Mouse (Mus musculus) gonadal fat pad, adult 2 months (tissue): ENCODE measurements at regions not wholly inside any gene's neighbourhood (a gene's known extent, or its start where the extent isn't known, plus 50 kb on each side); places are given as distances from the start of the nearest gene placed in this dataset.

Experiments
- DNase-seq: peaks from one replicate; pipeline ENCODE4 v3.0.0-alpha.2; 2012; ENCODE audit warnings: low read depth

- DNase-seq: no peak
Observed at GRCm38 (mm10) chr3:51087076-51087475, 137.2 kb upstream of the Noct start.

- DNase-seq: no peak
Observed at GRCm38 (mm10) chr3:51089036-51089669, 135.1 kb upstream of the Noct start.

GRCm38 (mm10) chr3:51091478-51091877, 132.8 kb upstream of the Noct start:
- DNase-seq: no peak

GRCm38 (mm10) chr3:51092079-51093028, 131.9 kb upstream of the Noct start:
- no peak for DNase-seq

- no peak for DNase-seq
Observed at GRCm38 (mm10) chr3:51095847-51096447, 128.3 kb upstream of the Noct start.

GRCm38 (mm10) chr3:51096545-51096944, 127.7 kb upstream of the Noct start:
- DNase-seq: no peak

- no peak for DNase-seq
Observed at GRCm38 (mm10) chr3:51097362-51097761, 126.9 kb upstream of the Noct start.

- no peak for DNase-seq
Observed at GRCm38 (mm10) chr3:51099966-51100365, 124.3 kb upstream of the Noct start.

GRCm38 (mm10) chr3:51108639-51109202, 115.5 kb upstream of the Noct start:
- no peak for DNase-seq

GRCm38 (mm10) chr3:51111241-51111640, 113.0 kb upstream of the Noct start:
- DNase-seq: no peak

GRCm38 (mm10) chr3:51112351-51112750, 111.9 kb upstream of the Noct start:
- DNase-seq: no peak

- DNase-seq: no peak
Observed at GRCm38 (mm10) chr3:51115921-51116320, 108.3 kb upstream of the Noct start.

GRCm38 (mm10) chr3:51118706-51119105, 105.5 kb upstream of the Noct start:
- DNase-seq: no peak

- DNase-seq: no peak
Observed at GRCm38 (mm10) chr3:51120522-51120921, 103.7 kb upstream of the Noct start.

- DNase-seq: no peak
Observed at GRCm38 (mm10) chr3:51121703-51122540, 102.3 kb upstream of the Noct start.

GRCm38 (mm10) chr3:51122541-51122935, 101.7 kb upstream of the Noct start:
- no peak for DNase-seq

- DNase-seq: no peak
Observed at GRCm38 (mm10) chr3:51127875-51128274, 96.4 kb upstream of the Noct start.

GRCm38 (mm10) chr3:51128491-51129155, 95.6 kb upstream of the Noct start:
- no peak for DNase-seq

- no peak for DNase-seq
Observed at GRCm38 (mm10) chr3:51130709-51131108, 93.5 kb upstream of the Noct start.

- DNase-seq: no peak
Observed at GRCm38 (mm10) chr3:51131341-51131740, 92.9 kb upstream of the Noct start.

GRCm38 (mm10) chr3:51132736-51133135, 91.5 kb upstream of the Noct start:
- no peak for DNase-seq
